Mouse (Mus musculus): ENCODE measurements around the gene Ntan1.

DNA sequence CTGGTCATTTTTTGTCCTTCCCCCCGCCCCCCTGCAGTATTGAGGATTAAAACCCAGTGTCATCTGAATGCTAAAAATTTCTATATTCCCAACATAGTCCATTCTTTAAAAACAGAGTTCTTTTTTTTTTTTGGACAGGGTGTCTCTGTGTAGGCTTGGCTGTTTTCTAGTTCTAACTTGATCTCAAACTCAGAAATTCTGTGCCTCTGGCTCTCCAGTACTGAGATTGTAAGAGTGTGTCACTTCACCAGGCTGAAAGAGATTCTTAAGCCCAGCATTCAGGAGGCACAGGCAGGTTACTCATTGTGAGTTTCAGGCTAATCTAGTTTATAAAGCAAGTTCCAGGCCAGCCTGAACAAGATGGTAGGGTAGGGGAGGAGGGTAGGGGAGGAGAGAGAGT is 28.0 kb downstream of the Ntan1 start:
- TF ChIP-seq POLR2A (IDR thresholded peaks at IDR 0.05; ENCODE audit: extremely low read depth, insufficient read depth, low read length) (no peak), CTCF (IDR thresholded peaks at IDR 0.05; ENCODE audit: extremely low read depth, insufficient read depth, low read length) (no peak)

Measured in cortical plate, adult 2 months (tissue).